Mouse (Mus musculus) lung, embryonic 14.5 days (tissue): ENCODE measurements around the gene Selenof. TPM values are rescaled to one million over a fixed set of nuclear protein-coding genes. Genes with fewer than 3 reads are reported as not detected.
A peak's percentile ranks its signal among the peaks of the same experiment; 100 is the strongest.

Experiments used
- ATAC-seq: fragments of 200-750 bp; cut with Nextera tagmentation; 2 replicates; pipeline ENCODE4 v1.8.0; 2017; ENCODE audit warnings: mild to moderate bottlenecking, moderate TSS enrichment, moderate library complexity; ENCODE audit not compliant: insufficient read depth
- DNase-seq: peaks from one replicate; pipeline ENCODE4 v3.0.0-alpha.2; 2015
- H3K27ac ChIP-seq: fragments of 300-500 bp; sonication (generic); 2 replicates; pipeline ENCODE4 v1.5.1; 2014; ENCODE audit warnings: low read depth, mild to moderate bottlenecking, moderate library complexity
- H3K27me3 ChIP-seq: fragments of 300-500 bp; sonication (generic); 2 replicates; pipeline ENCODE4 v1.6.1; 2014; ENCODE audit warnings: low read length, control low read depth; ENCODE audit not compliant: insufficient read depth
- H3K36me3 ChIP-seq: fragments of 300-500 bp; sonication (generic); 2 replicates; pipeline ENCODE4 v1.6.1; 2014; ENCODE audit warnings: control low read depth; ENCODE audit not compliant: insufficient read depth
- H3K4me1 ChIP-seq: fragments of 300-500 bp; sonication (generic); 2 replicates; pipeline ENCODE4 v1.6.1; 2014; ENCODE audit warnings: antibody characterized with exemption, control low read depth; ENCODE audit not compliant: insufficient read depth
- H3K4me2 ChIP-seq: fragments of 300-500 bp; sonication (generic); 2 replicates; pipeline ENCODE4 v1.6.1; 2014; ENCODE audit warnings: mild to moderate bottlenecking
- H3K4me3 ChIP-seq: fragments of 300-500 bp; sonication (generic); 2 replicates; pipeline ENCODE4 v1.5.1; 2014; ENCODE audit warnings: low read depth, low read length
- H3K9ac ChIP-seq: fragments of 300-500 bp; sonication (generic); 2 replicates; pipeline ENCODE4 v1.6.1; 2014
- H3K9me3 ChIP-seq: fragments of 300-500 bp; sonication (generic); 2 replicates; pipeline ENCODE4 v1.6.1; 2016; ENCODE audit warnings: low read depth, low read length, control low read depth
- CTCF ChIP-seq: IDR thresholded peaks from 2 replicates; pipeline ENCODE4 v1.5.1; 2016; ENCODE audit warnings: antibody characterized with exemption, low read depth
- WGBS: fragments of 180-500 bp; shearing (Covaris S2); extraction: QIAGEN DNeasy Blood & Tissue Kit; methylation state at CpG from one replicate; pipeline ENCODE4 v1.1.7; 2014; 5-methylcytosine and 5-hydroxymethylcytosine counted together
- polyA plus RNA-seq: library from polyadenylated mRNA; unstranded; fragments of >200 nt; fragmentation: Nextera tagmentation; extraction: Ambion mirVana; gene quantifications from 2 replicates; pipeline ENCODE4 v1.2.1, GENCODE M21; 2014

Gene Selenof
- polyA plus RNA-seq, 1 experiment from 2014 or later: 497 TPM

- H3K36me3 ChIP-seq: no peaks in the 10 kb centered on the region
- no peaks in the 10 kb centered on the region for H3K9me3 ChIP-seq
- WGBS: 31% methylated on average over 8 of the region's 8 CpGs
- no peak overlapping the region; the same call in 1 of the 2 replicates for H3K27ac ChIP-seq
- H3K4me1 ChIP-seq: 0 out of 2 replicates have a peak, but pooled peaks cover 7% of the 10 kb centered on the region
- H3K27me3 ChIP-seq: no peaks in the 10 kb centered on the region
- DNase-seq (peak; percentile 69), ATAC-seq (no peak; the same call in 1 of the 2 replicates)
- no peak overlapping the region for H3K9ac ChIP-seq
- TF ChIP-seq CTCF: no peak
- no peak overlapping the region for H3K4me2 ChIP-seq
- no peak overlapping the region for H3K4me3 ChIP-seq
These were observed 41.6 kb downstream of the Selenof start for GRCm38 (mm10) chr3:144611626-144612271.

GRCm38 (mm10) chr3:144612382-144612781, 42.3 kb downstream of the Selenof start:
- Histone ChIP-seq H3K36me3 (no peaks in the 10 kb centered on the region), H3K4me1 (0 out of 2 replicates have a peak, but pooled peaks cover 7% of the 10 kb centered on the region), H3K4me2 (no peak overlapping the region), H3K27ac (no peak overlapping the region), H3K4me3 (no peak overlapping the region), H3K9ac (no peak overlapping the region), H3K9me3 (no peaks in the 10 kb centered on the region), H3K27me3 (no peaks in the 10 kb centered on the region)
- no peak for DNase-seq
- 36% methylated on average over 6 of the region's 6 CpGs for WGBS
- no peak for TF ChIP-seq CTCF
- ATAC-seq: peak; percentile 44; the same call in 1 of the 2 replicates

- WGBS: 22% methylated on average over 6 of the region's 6 CpGs
- ATAC-seq (no peak), DNase-seq (no peak)
- no peaks in the 10 kb centered on the region for H3K27me3 ChIP-seq
- no peaks in the 10 kb centered on the region for H3K9me3 ChIP-seq
- no peak for TF ChIP-seq CTCF
- 0 out of 2 replicates have a peak, but pooled peaks cover 7% of the 10 kb centered on the region for H3K4me1 ChIP-seq
- H3K9ac ChIP-seq: no peak overlapping the region
- H3K4me2 ChIP-seq: no peak overlapping the region
- H3K36me3 ChIP-seq: no peaks in the 10 kb centered on the region
- H3K4me3 ChIP-seq: no peak overlapping the region
- H3K27ac ChIP-seq: no peak overlapping the region
These were observed 44.2 kb downstream of the Selenof start for GRCm38 (mm10) chr3:144614277-144614676.

- Histone ChIP-seq H3K27ac (no peak overlapping the region), H3K9me3 (no peaks in the 10 kb centered on the region), H3K4me2 (no peak overlapping the region), H3K4me3 (no peak overlapping the region), H3K27me3 (no peaks in the 10 kb centered on the region), H3K36me3 (no peaks in the 10 kb centered on the region), H3K4me1 (0 out of 2 replicates have a peak, but pooled peaks cover 7% of the 10 kb centered on the region), H3K9ac (no peak overlapping the region)
- DNase-seq (no peak), ATAC-seq (no peak)
- WGBS: 40% methylated on average over 10 of the region's 10 CpGs
- TF ChIP-seq CTCF: no peak
These were observed 44.6 kb downstream of the Selenof start for GRCm38 (mm10) chr3:144614698-144615097.

- DNase-seq: peak; percentile 41
- TF ChIP-seq CTCF: no peak
- H3K4me1 ChIP-seq: 0 out of 2 replicates have a peak, but pooled peaks cover 7% of the 10 kb centered on the region
- H3K27ac ChIP-seq: no peak overlapping the region
- no peak for ATAC-seq
- H3K27me3 ChIP-seq: no peaks in the 10 kb centered on the region
- no peak overlapping the region for H3K4me2 ChIP-seq
- WGBS: 56% methylated on average over 9 of the region's 9 CpGs
- no peaks in the 10 kb centered on the region for H3K36me3 ChIP-seq
- no peaks in the 10 kb centered on the region for H3K9me3 ChIP-seq
- no peak overlapping the region for H3K9ac ChIP-seq
- no peak overlapping the region for H3K4me3 ChIP-seq
These were observed 45.4 kb downstream of the Selenof start for GRCm38 (mm10) chr3:144615459-144615858.

- TF ChIP-seq CTCF: peak; percentile 95
These were observed 46.7 kb downstream of the Selenof start for GRCm38 (mm10) chr3:144616654-144617425.

GRCm38 (mm10) chr3:144617633-144618180, 47.6 kb downstream of the Selenof start:
- Histone ChIP-seq H3K36me3 (no peaks in the 10 kb centered on the region), H3K27ac (no peak overlapping the region), H3K4me1 (no peaks in the 10 kb centered on the region), H3K27me3 (no peaks in the 10 kb centered on the region), H3K4me3 (no peak overlapping the region), H3K9me3 (no peaks in the 10 kb centered on the region), H3K9ac (no peak overlapping the region), H3K4me2 (no peak overlapping the region)
- 74% methylated on average over 10 of the region's 10 CpGs for WGBS
- ATAC-seq (no peak), DNase-seq (no peak)
- no peak for TF ChIP-seq CTCF

More at GRCm38 (mm10) chr3:144616654-144617425, 46.7 kb downstream of the Selenof start:
- Histone ChIP-seq H3K27ac (no peak overlapping the region), H3K4me3 (no peak overlapping the region), H3K4me1 (0 out of 2 replicates have a peak, but pooled peaks cover 2% of the 10 kb centered on the region), H3K36me3 (no peaks in the 10 kb centered on the region), H3K9me3 (no peaks in the 10 kb centered on the region), H3K4me2 (no peak overlapping the region), H3K27me3 (no peaks in the 10 kb centered on the region), H3K9ac (no peak overlapping the region)
- DNase-seq (peak; percentile 93), ATAC-seq (peak; percentile 89)
- 72% methylated on average over 8 of the region's 8 CpGs for WGBS
